Mouse (Mus musculus): Measurements from ENCODE around the gene Mrvi1.

The Mrvi1 gene

GRCm38 (mm10) chr7:110920331-110921261, 61.7 kb downstream of the Mrvi1 start:
- no peaks in the 10 kb centered on the region for H3K36me3 ChIP-seq (ENCODE audit: insufficient read depth, low read length)
- TF ChIP-seq NANOG (IDR thresholded peaks at IDR 0.05; ENCODE audit: borderline replicate concordance, low read length) (no peak), POU5F1 (IDR thresholded peaks at IDR 0.05; ENCODE audit: borderline replicate concordance, low read length) (no peak), CTCF (conservative IDR thresholded peaks at IDR 0.05; ENCODE audit: low read length) (no peak)
- H3K27me3 ChIP-seq (ENCODE audit: insufficient read depth, low read length), result peaks cover 32% of the 10 kb centered on the region
- H3K4me1 ChIP-seq (replicated peaks; ENCODE audit: low read depth, low read length), result peaks cover 56% of the 10 kb centered on the region
- peak overlapping the region; percentile 29; the same call in 1 of the 2 replicates for H3K4me3 ChIP-seq (replicated peaks; ENCODE audit: low read length)
- no peaks in the 10 kb centered on the region for H3K9me3 ChIP-seq (ENCODE audit: low read length)

DNA sequence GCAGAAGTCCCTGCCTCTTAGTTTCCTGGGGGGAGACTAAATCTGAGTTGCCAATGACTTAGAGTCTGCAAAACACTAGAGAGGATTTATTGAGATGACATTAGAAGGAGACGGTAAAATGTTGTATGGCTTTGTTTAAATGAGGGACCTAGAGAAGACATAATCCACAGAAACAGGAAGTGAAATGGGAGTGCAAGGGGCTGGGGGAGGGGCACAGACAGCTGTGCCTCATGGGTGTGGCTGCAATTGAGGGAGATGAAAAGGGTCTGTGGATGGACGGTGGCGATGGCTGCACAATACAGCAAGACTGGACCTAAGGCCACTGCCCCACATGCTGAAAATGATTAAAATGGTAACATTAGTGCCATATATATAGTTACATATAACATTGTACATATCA, 62.5 kb downstream of the Mrvi1 start:
- Histone ChIP-seq H3K4me1 (replicated peaks; ENCODE audit: low read depth, low read length) (peaks cover 62% of the 10 kb centered on the region), H3K9me3 (ENCODE audit: low read length) (no peaks in the 10 kb centered on the region), H3K4me3 (replicated peaks; ENCODE audit: low read length) (no peak overlapping the region), H3K27me3 (ENCODE audit: insufficient read depth, low read length) (peaks cover 26% of the 10 kb centered on the region), H3K36me3 (ENCODE audit: insufficient read depth, low read length) (no peaks in the 10 kb centered on the region)
- no peak for TF ChIP-seq POU5F1 (IDR thresholded peaks at IDR 0.05; ENCODE audit: borderline replicate concordance, low read length)
- TF ChIP-seq NANOG (IDR thresholded peaks at IDR 0.05; ENCODE audit: borderline replicate concordance, low read length), result no peak
- TF ChIP-seq CTCF (conservative IDR thresholded peaks at IDR 0.05; ENCODE audit: low read length), result no peak

GRCm38 (mm10) chr7:110915913-110916312, 66.3 kb downstream of the Mrvi1 start:
- Histone ChIP-seq H3K9me3 (ENCODE audit: low read length) (no peaks in the 10 kb centered on the region), H3K27me3 (ENCODE audit: insufficient read depth, low read length) (no peaks in the 10 kb centered on the region), H3K4me1 (replicated peaks; ENCODE audit: low read depth, low read length) (peaks cover 55% of the 10 kb centered on the region), H3K36me3 (ENCODE audit: insufficient read depth, low read length) (no peaks in the 10 kb centered on the region), H3K4me3 (replicated peaks; ENCODE audit: low read length) (no peak overlapping the region)
- TF ChIP-seq POU5F1 (IDR thresholded peaks at IDR 0.05; ENCODE audit: borderline replicate concordance, low read length) (no peak), CTCF (conservative IDR thresholded peaks at IDR 0.05; ENCODE audit: low read length) (no peak), NANOG (IDR thresholded peaks at IDR 0.05; ENCODE audit: borderline replicate concordance, low read length) (no peak)

- Histone ChIP-seq H3K27me3 (ENCODE audit: insufficient read depth, low read length) (no peaks in the 10 kb centered on the region), H3K36me3 (ENCODE audit: insufficient read depth, low read length) (no peaks in the 10 kb centered on the region), H3K4me1 (replicated peaks; ENCODE audit: low read depth, low read length) (peaks cover 41% of the 10 kb centered on the region), H3K9me3 (ENCODE audit: low read length) (no peaks in the 10 kb centered on the region), H3K4me3 (replicated peaks; ENCODE audit: low read length) (no peak overlapping the region)
- no peak for TF ChIP-seq POU5F1 (IDR thresholded peaks at IDR 0.05; ENCODE audit: borderline replicate concordance, low read length)
- no peak for TF ChIP-seq NANOG (IDR thresholded peaks at IDR 0.05; ENCODE audit: borderline replicate concordance, low read length)
- no peak for TF ChIP-seq CTCF (conservative IDR thresholded peaks at IDR 0.05; ENCODE audit: low read length)
Observed at GRCm38 (mm10) chr7:110914531-110914930, 67.7 kb downstream of the Mrvi1 start.

DNA sequence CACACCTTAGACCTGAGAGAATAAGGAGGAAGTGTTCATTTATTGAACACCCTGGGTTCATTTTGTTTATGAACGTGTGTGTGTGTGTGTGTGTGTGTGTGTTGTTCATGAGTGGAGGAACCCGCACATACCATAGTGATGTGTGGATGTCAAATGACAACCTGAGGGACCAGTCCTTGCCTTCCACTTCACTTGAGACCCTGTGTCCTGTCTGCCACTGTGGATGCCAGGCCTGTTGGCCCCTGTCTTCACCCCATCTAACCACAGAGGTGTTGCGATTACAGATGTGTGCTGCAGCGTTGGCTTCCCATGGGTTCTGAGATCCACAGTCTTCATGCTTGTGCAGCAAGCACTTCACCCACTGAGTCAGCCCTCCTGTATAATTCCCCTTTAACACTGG, 68.5 kb downstream of the Mrvi1 start:
- H3K27me3 ChIP-seq (ENCODE audit: insufficient read depth, low read length), result no peaks in the 10 kb centered on the region
- H3K36me3 ChIP-seq (ENCODE audit: insufficient read depth, low read length), result no peaks in the 10 kb centered on the region
- H3K9me3 ChIP-seq (ENCODE audit: low read length), result no peaks in the 10 kb centered on the region
- no peak overlapping the region for H3K4me3 ChIP-seq (replicated peaks; ENCODE audit: low read length)
- TF ChIP-seq NANOG (IDR thresholded peaks at IDR 0.05; ENCODE audit: borderline replicate concordance, low read length) (no peak), CTCF (conservative IDR thresholded peaks at IDR 0.05; ENCODE audit: low read length) (no peak), POU5F1 (IDR thresholded peaks at IDR 0.05; ENCODE audit: borderline replicate concordance, low read length) (no peak)
- peaks cover 33% of the 10 kb centered on the region for H3K4me1 ChIP-seq (replicated peaks; ENCODE audit: low read depth, low read length)

GRCm38 (mm10) chr7:110908209-110909144, 73.8 kb downstream of the Mrvi1 start:
- no peaks in the 10 kb centered on the region for H3K27me3 ChIP-seq (ENCODE audit: insufficient read depth, low read length)
- TF ChIP-seq POU5F1 (IDR thresholded peaks at IDR 0.05; ENCODE audit: borderline replicate concordance, low read length) (no peak), CTCF (conservative IDR thresholded peaks at IDR 0.05; ENCODE audit: low read length) (no peak), NANOG (IDR thresholded peaks at IDR 0.05; ENCODE audit: borderline replicate concordance, low read length) (no peak)
- peaks cover 5% of the 10 kb centered on the region; the same call in 1 of the 2 replicates for H3K4me1 ChIP-seq (replicated peaks; ENCODE audit: low read depth, low read length)
- H3K36me3 ChIP-seq (ENCODE audit: insufficient read depth, low read length), result no peaks in the 10 kb centered on the region
- H3K9me3 ChIP-seq (ENCODE audit: low read length), result no peaks in the 10 kb centered on the region
- no peak overlapping the region for H3K4me3 ChIP-seq (replicated peaks; ENCODE audit: low read length)

DNA sequence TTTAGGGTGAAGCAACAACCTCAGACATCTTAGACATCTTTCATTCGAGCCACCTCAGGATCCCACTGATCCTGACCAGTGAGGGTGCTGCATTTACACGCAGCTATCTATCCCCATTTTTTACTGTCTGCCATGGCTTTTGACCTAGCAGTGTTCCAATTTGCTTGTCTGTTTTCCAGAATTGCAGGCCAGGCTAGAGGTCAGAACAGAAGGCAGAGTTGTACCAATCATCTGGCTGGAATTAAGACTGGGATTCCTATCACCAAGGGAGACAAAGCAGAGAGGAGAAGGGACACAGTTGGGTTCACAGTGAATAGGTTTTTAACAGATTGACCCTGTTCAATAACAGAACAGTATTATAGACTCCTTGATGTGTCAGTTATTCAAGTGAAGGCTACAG, 75.7 kb downstream of the Mrvi1 start:
- no peaks in the 10 kb centered on the region for H3K36me3 ChIP-seq (ENCODE audit: insufficient read depth, low read length)
- no peaks in the 10 kb centered on the region for H3K9me3 ChIP-seq (ENCODE audit: low read length)
- H3K27me3 ChIP-seq (ENCODE audit: insufficient read depth, low read length), result no peaks in the 10 kb centered on the region
- no peak for TF ChIP-seq POU5F1 (IDR thresholded peaks at IDR 0.05; ENCODE audit: borderline replicate concordance, low read length)
- TF ChIP-seq NANOG (IDR thresholded peaks at IDR 0.05; ENCODE audit: borderline replicate concordance, low read length), result no peak
- TF ChIP-seq CTCF (conservative IDR thresholded peaks at IDR 0.05; ENCODE audit: low read length), result no peak
- no peak overlapping the region for H3K4me3 ChIP-seq (replicated peaks; ENCODE audit: low read length)
- H3K4me1 ChIP-seq (replicated peaks; ENCODE audit: low read depth, low read length), result no peaks in the 10 kb centered on the region

DNA sequence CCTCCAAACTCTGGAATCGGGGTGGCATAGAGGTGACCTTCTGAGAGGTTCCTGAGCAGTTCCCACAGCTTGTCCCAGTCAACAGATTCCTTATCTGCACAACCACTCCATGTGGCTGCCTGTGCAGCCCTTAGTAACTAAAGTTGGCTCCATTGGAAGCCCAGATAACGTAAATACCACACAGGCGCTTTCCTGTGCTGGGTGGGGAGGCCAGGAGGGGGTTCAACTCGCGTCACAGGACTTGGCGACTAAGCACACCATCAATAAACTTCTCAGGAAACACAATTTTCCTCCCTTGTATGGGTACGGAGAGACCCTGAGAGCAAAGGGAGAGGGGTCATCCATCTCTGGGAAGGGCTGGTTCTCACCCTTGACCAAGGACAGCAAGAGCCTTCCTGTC, 79.0 kb downstream of the Mrvi1 start:
- H3K9me3 ChIP-seq (ENCODE audit: low read length), result no peaks in the 10 kb centered on the region
- H3K36me3 ChIP-seq (ENCODE audit: insufficient read depth, low read length), result no peaks in the 10 kb centered on the region
- TF ChIP-seq NANOG (IDR thresholded peaks at IDR 0.05; ENCODE audit: borderline replicate concordance, low read length), result no peak
- no peak for TF ChIP-seq CTCF (conservative IDR thresholded peaks at IDR 0.05; ENCODE audit: low read length)
- TF ChIP-seq POU5F1 (IDR thresholded peaks at IDR 0.05; ENCODE audit: borderline replicate concordance, low read length), result no peak
- H3K4me3 ChIP-seq (replicated peaks; ENCODE audit: low read length), result no peak overlapping the region
- H3K27me3 ChIP-seq (ENCODE audit: insufficient read depth, low read length), result no peaks in the 10 kb centered on the region
- H3K4me1 ChIP-seq (replicated peaks; ENCODE audit: low read depth, low read length), result peaks cover 4% of the 10 kb centered on the region; the same call in 1 of the 2 replicates

Measured in E14TG2a.4 (cell line).